Mouse (Mus musculus): ENCODE results near the gene Kiz.

Gene Kiz

GRCm38 (mm10) chr2:146855599-146856039, at the start of gene Kiz:
Gene Kiz, plus strand, starts transcription at chr2:146855864.
- no peak for DNase-seq (ENCODE audit: extremely low read depth, low read depth, low spot score)

- DNase-seq (ENCODE audit: extremely low read depth, low read depth, low spot score) = no peak
These were observed 45.9 kb upstream of the Kiz start for GRCm38 (mm10) chr2:146809706-146810256.

- no peak for DNase-seq (ENCODE audit: extremely low read depth, low read depth, low spot score)
These were observed 45.0 kb upstream of the Kiz start for GRCm38 (mm10) chr2:146810695-146811094.

GRCm38 (mm10) chr2:146814978-146815377, 40.7 kb upstream of the Kiz start:
- DNase-seq (ENCODE audit: extremely low read depth, low read depth, low spot score) = no peak

GRCm38 (mm10) chr2:146819065-146819464, 36.6 kb upstream of the Kiz start:
- DNase-seq (ENCODE audit: extremely low read depth, low read depth, low spot score) = no peak

- DNase-seq (ENCODE audit: extremely low read depth, low read depth, low spot score) = no peak
These were observed 32.1 kb upstream of the Kiz start for GRCm38 (mm10) chr2:146823483-146823951.

GRCm38 (mm10) chr2:146824043-146824442, 31.6 kb upstream of the Kiz start:
- DNase-seq (ENCODE audit: extremely low read depth, low read depth, low spot score) = no peak

- DNase-seq (ENCODE audit: extremely low read depth, low read depth, low spot score) = no peak
These were observed 27.7 kb upstream of the Kiz start for GRCm38 (mm10) chr2:146828006-146828405.

GRCm38 (mm10) chr2:146833222-146834063, 22.2 kb upstream of the Kiz start:
- no peak for DNase-seq (ENCODE audit: extremely low read depth, low read depth, low spot score)

- no peak for DNase-seq (ENCODE audit: extremely low read depth, low read depth, low spot score)
These were observed 21.7 kb upstream of the Kiz start for GRCm38 (mm10) chr2:146834064-146834313.

GRCm38 (mm10) chr2:146834314-146835201, 21.1 kb upstream of the Kiz start:
- DNase-seq (ENCODE audit: extremely low read depth, low read depth, low spot score) = no peak

- DNase-seq (ENCODE audit: extremely low read depth, low read depth, low spot score) = no peak
These were observed 20.2 kb upstream of the Kiz start for GRCm38 (mm10) chr2:146835241-146835990.

GRCm38 (mm10) chr2:146836246-146836645, 19.4 kb upstream of the Kiz start:
- DNase-seq (ENCODE audit: extremely low read depth, low read depth, low spot score) = no peak

GRCm38 (mm10) chr2:146836871-146837550, 18.7 kb upstream of the Kiz start:
- DNase-seq (ENCODE audit: extremely low read depth, low read depth, low spot score) = no peak

- DNase-seq (ENCODE audit: extremely low read depth, low read depth, low spot score) = no peak
These were observed 18.0 kb upstream of the Kiz start for GRCm38 (mm10) chr2:146837653-146838052.

GRCm38 (mm10) chr2:146838596-146839302, 16.9 kb upstream of the Kiz start:
- no peak for DNase-seq (ENCODE audit: extremely low read depth, low read depth, low spot score)

GRCm38 (mm10) chr2:146839303-146840030, 16.2 kb upstream of the Kiz start:
- DNase-seq (ENCODE audit: extremely low read depth, low read depth, low spot score) = no peak

GRCm38 (mm10) chr2:146847863-146848262, 7.8 kb upstream of the Kiz start:
- no peak for DNase-seq (ENCODE audit: extremely low read depth, low read depth, low spot score)

- no peak for DNase-seq (ENCODE audit: extremely low read depth, low read depth, low spot score)
These were observed 456 bp downstream of the Kiz start for GRCm38 (mm10) chr2:146856120-146856519.

All from fat pad, adult 2 months (tissue).